Mouse (Mus musculus): ENCODE data around the gene Fbxw8.

DNA sequence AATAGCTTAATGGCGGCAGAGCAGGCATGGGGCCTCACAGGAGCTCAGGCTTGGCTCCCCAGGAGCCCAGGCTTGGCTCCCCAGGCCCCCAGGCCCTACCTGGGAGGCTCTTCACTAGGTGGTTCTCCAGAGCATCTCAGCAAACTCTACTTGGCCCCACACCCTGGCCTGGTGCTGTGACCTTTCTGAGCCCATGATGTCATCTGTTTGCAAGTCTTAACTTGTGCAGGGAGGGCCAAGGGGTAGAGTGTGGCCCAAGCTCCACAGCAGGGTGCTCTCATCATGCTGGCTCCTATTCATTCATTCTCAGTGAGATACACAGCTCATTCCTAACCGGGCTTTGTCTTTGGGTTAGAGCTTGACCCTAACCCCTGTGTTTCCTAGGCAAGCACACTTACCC, 34.6 kb downstream of the Fbxw8 start:
- TF ChIP-seq CTCF (IDR thresholded peaks at IDR 0.05; ENCODE audit: low read depth, low read length) (no peak), POLR2AphosphoS5 (IDR thresholded peaks at IDR 0.05; ENCODE audit: insufficient replicate concordance, low read depth, low read length) (no peak), GATA1 (IDR thresholded peaks at IDR 0.05; ENCODE audit: borderline replicate concordance, low read length) (no peak), TAL1 (conservative IDR thresholded peaks at IDR 0.05; ENCODE audit: low read depth, low read length) (no peak), GATA2 (IDR thresholded peaks at IDR 0.05; ENCODE audit: borderline replicate concordance, low read depth, low read length) (no peak)

All from G1E (cell line).